16 mouse cellular contexts compared by ENCODE assay signal in the genomic region with DNA sequence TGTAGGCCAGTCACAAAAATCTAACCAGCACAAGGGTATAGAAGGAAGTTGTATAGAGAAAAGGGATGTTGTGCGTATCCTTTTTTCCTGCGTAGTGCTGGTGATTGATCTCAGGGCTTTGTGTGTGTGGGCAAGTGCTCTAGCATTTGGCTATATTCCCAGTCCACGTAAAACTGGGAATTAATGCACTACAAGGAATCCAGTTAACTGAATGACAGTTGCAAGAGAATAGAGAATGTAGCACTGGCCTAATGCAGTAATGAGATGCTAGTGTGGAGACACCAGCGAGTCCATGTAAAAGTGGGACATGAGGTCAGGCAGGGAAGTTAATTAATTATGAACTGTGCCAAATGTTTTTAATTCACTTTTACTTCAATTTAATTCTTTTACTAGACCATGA.
"Had no signal": no experiment of that assay in that cellular context is flagged by ENCODE, and none has a peak within 500 bp of the region (broad histone marks: within the 10 kb centered on the region; RNA-seq: fewer than 3 reads in every experiment).

No protein-coding gene starts in this region.

- H3K9ac ChIP-seq: liver, embryonic 15.5 days; midbrain, embryonic 12.5 days; neural tube, embryonic 15.5 days had no signal

- H3K4me2 ChIP-seq: liver, embryonic 11.5 days; liver, embryonic 15.5 days; midbrain, embryonic 12.5 days; neural tube, embryonic 15.5 days had no signal

- H3K9me3 ChIP-seq: limb, embryonic 10.5 days; liver, embryonic 15.5 days; midbrain, embryonic 12.5 days; neural tube, embryonic 15.5 days had no signal

- ATAC-seq: lung, postnatal 0 days had no signal

- H3K4me1 ChIP-seq: limb, embryonic 10.5 days; liver, embryonic 15.5 days; midbrain, embryonic 12.5 days; neural tube, embryonic 15.5 days had no signal

- H3K27me3 ChIP-seq: liver, embryonic 15.5 days; midbrain, embryonic 12.5 days; neural tube, embryonic 15.5 days had no signal

- DNase-seq: kidney, adult 18-20 months; kidney, postnatal 36 days; lung, adult 2 months; lung, postnatal 4 days; right cerebral cortex, postnatal 4 days; spleen, adult 18-20 months; thymus, adult 18-20 months; thymus, postnatal 14 days had no signal

- H3K4me3 ChIP-seq: left cerebral cortex, adult 2 months; limb, embryonic 10.5 days; liver, embryonic 15.5 days; midbrain, embryonic 12.5 days; myocyte; neural tube, embryonic 15.5 days had no signal

- H3K27ac ChIP-seq: left cerebral cortex, adult 2 months; limb, embryonic 10.5 days; liver, embryonic 15.5 days; midbrain, embryonic 12.5 days; neural tube, embryonic 15.5 days had no signal
